Mouse (Mus musculus) MEL (cell line): ENCODE measurements at regions not wholly inside any gene's neighbourhood (a gene's known extent, or its start where the extent isn't known, plus 50 kb on each side); places are given as distances from the start of the nearest gene placed in this dataset.
"Not testable (repeated sequence)": the region's sequence is repeated elsewhere in the genome, so short reads cannot be mapped to it uniquely, and the experiment has no call there.

Experiments
- DNase-seq: peaks from one replicate; pipeline ENCODE4 v3.0.0; 2011; ENCODE audit warnings: low read depth, low spot score
- H3K27ac ChIP-seq: 2 replicates; pipeline ENCODE4 v1.5.1; 2012; ENCODE audit warnings: low read depth, mild to moderate bottlenecking, control low read depth, low read length, moderate library complexity; ENCODE audit not compliant: control insufficient read depth
- H3K27me3 ChIP-seq, 2 experiments: fragments of 150-350 bp in 1 of 2; sonication (generic) in 1 of 2; 2 replicates each; pipeline ENCODE4 v1.6.1; 2012; ENCODE audit warnings: low read length in 2 of 2, mild to moderate bottlenecking in 2 of 2, improper control_type of control experiment in 1 of 2, moderate library complexity in 1 of 2; ENCODE audit not compliant: insufficient read depth in 2 of 2, control insufficient read depth in 1 of 2
- H3K36me3 ChIP-seq, 2 experiments: 2 replicates each; pipeline ENCODE4 v1.6.1; 2012 to 2014; ENCODE audit warnings: low read length in 2 of 2, improper control_type of control experiment in 1 of 2, inconsistent platforms in 1 of 2, mild to moderate bottlenecking in 1 of 2; ENCODE audit not compliant: insufficient read depth in 2 of 2, control insufficient read depth in 1 of 2
- H3K4me1 ChIP-seq, 2 experiments: fragments of 150-350 bp in 1 of 2; sonication (generic) in 1 of 2; 2 replicates each; pipeline ENCODE4 v1.6.1; 2012; ENCODE audit warnings: low read length in 2 of 2, improper control_type of control experiment in 1 of 2, mild to moderate bottlenecking in 1 of 2; ENCODE audit not compliant: insufficient read depth in 2 of 2, control insufficient read depth in 1 of 2
- H3K4me3 ChIP-seq, 2 experiments: fragments of 150-350 bp in 1 of 2; sonication (generic) in 1 of 2; 2 replicates each; pipeline ENCODE4 v1.5.1; 2012; ENCODE audit warnings: low read depth in 2 of 2, low read length in 2 of 2, mild to moderate bottlenecking in 2 of 2, moderate library complexity in 2 of 2, control low read depth in 1 of 2, improper control_type of control experiment in 1 of 2; ENCODE audit not compliant: control insufficient read depth in 1 of 2, insufficient read depth in 1 of 2
- H3K79me2 ChIP-seq: 2 replicates; pipeline ENCODE4 v1.6.1; 2012; ENCODE audit warnings: mild to moderate bottlenecking, low read length, moderate library complexity; ENCODE audit not compliant: control insufficient read depth, poor library complexity, insufficient read depth
- H3K9ac ChIP-seq: 2 replicates; pipeline ENCODE4 v1.6.1; 2012; ENCODE audit warnings: low read depth, mild to moderate bottlenecking, control low read depth, low read length, moderate library complexity; ENCODE audit not compliant: control insufficient read depth, poor library complexity, severe bottlenecking
- H3K9me3 ChIP-seq: fragments of 150-350 bp; sonication (generic); replicated peaks from 2 replicates; pipeline ENCODE4 v1.6.1; 2012; ENCODE audit warnings: mild to moderate bottlenecking, low read length, improper control_type of control experiment, moderate library complexity; ENCODE audit not compliant: insufficient read depth
- CTCF ChIP-seq, 3 experiments: IDR thresholded peaks in 2 of 3; conservative IDR thresholded peaks in 1 of 3; 2 replicates each; pipeline ENCODE4 v1.5.1; 2011 to 2012; ENCODE audit warnings: low read length in 3 of 3, low read depth in 2 of 3, mild to moderate bottlenecking in 2 of 3, improper control_type of control experiment in 1 of 3, inconsistent platforms in 1 of 3, mixed read lengths in 1 of 3, moderate library complexity in 1 of 3; ENCODE audit not compliant: control insufficient read depth in 1 of 3, insufficient read depth in 1 of 3, poor library complexity in 1 of 3, severe bottlenecking in 1 of 3
- GABPA ChIP-seq: IDR thresholded peaks from 2 replicates; pipeline ENCODE4 v1.6.1; 2012; ENCODE audit warnings: low read depth, mild to moderate bottlenecking, inconsistent platforms, low read length, improper control_type of control experiment, moderate library complexity
- GATA1 ChIP-seq: IDR thresholded peaks from 2 replicates; pipeline ENCODE4 v1.6.1; 2011; ENCODE audit warnings: low read depth, low read length, improper control_type of control experiment
- JUND ChIP-seq: IDR thresholded peaks from 2 replicates; pipeline ENCODE4 v1.6.1; 2011; ENCODE audit warnings: low read depth, mild to moderate bottlenecking, improper control_type of control experiment, low read length
- KAT2A ChIP-seq: conservative IDR thresholded peaks from 2 replicates; pipeline ENCODE4 v1.6.1; 2012; ENCODE audit warnings: low read depth, low read length, improper control_type of control experiment, inconsistent platforms
- MAX ChIP-seq: IDR thresholded peaks from 2 replicates; pipeline ENCODE4 v1.6.1; 2011; ENCODE audit warnings: low read length, improper control_type of control experiment
- MAZ ChIP-seq: IDR thresholded peaks from 2 replicates; pipeline ENCODE4 v1.6.1; 2012; ENCODE audit warnings: low read depth, mild to moderate bottlenecking, inconsistent platforms, low read length, improper control_type of control experiment
- MXI1 ChIP-seq: IDR thresholded peaks from 2 replicates; pipeline ENCODE4 v1.6.1; 2011; ENCODE audit warnings: mild to moderate bottlenecking, low read depth, low read length, improper control_type of control experiment
- MYC ChIP-seq: IDR thresholded peaks from 2 replicates; pipeline ENCODE4 v1.6.1; 2011; ENCODE audit warnings: low read depth, mild to moderate bottlenecking, low read length, improper control_type of control experiment, moderate library complexity
- NRF1 ChIP-seq: IDR thresholded peaks from 2 replicates; pipeline ENCODE4 v1.6.1; 2014; ENCODE audit warnings: low read depth, mild to moderate bottlenecking, inconsistent platforms, low read length, improper control_type of control experiment, moderate library complexity; ENCODE audit not compliant: poor library complexity, insufficient read depth, severe bottlenecking
- RCOR1 ChIP-seq: IDR thresholded peaks from 2 replicates; pipeline ENCODE4 v1.6.1; 2012; ENCODE audit warnings: low read depth, mild to moderate bottlenecking, inconsistent platforms, low read length, improper control_type of control experiment
- TBP ChIP-seq: IDR thresholded peaks from 2 replicates; pipeline ENCODE4 v1.8.0; 2011; ENCODE audit warnings: low read depth, low read length, improper control_type of control experiment
- ZKSCAN1 ChIP-seq: IDR thresholded peaks from 2 replicates; pipeline ENCODE4 v1.6.1; 2012; ENCODE audit warnings: low read depth, mild to moderate bottlenecking, inconsistent platforms, low read length, improper control_type of control experiment, moderate library complexity
- ZMIZ1 ChIP-seq: IDR thresholded peaks from 2 replicates; pipeline ENCODE4 v1.6.1; 2012; ENCODE audit warnings: low read depth, mild to moderate bottlenecking, inconsistent platforms, low read length, improper control_type of control experiment, moderate library complexity

GRCm38 (mm10) chr6:37703946-37704345, 166.7 kb upstream of the Trim24 start:
- Histone ChIP-seq H3K4me1 (no peaks in the 10 kb centered on the region), H3K27me3 (no peaks in the 10 kb centered on the region), H3K9ac (no peak overlapping the region), H3K79me2 (no peaks in the 10 kb centered on the region), H3K4me3 (no peak overlapping the region), H3K36me3 (no peaks in the 10 kb centered on the region), H3K9me3 (no peaks in the 10 kb centered on the region), H3K27ac (no peak overlapping the region)
- DNase-seq = no peak
- TF ChIP-seq MYC (no peak), CTCF (IDR thresholded peaks at IDR 0.05 in 2 of 3, conservative IDR thresholded peaks at IDR 0.05 in 1 of 3; ENCODE audit: control insufficient read depth in 1 of 3, insufficient read depth in 1 of 3, low read depth in 2 of 3, low read length in 3 of 3, poor library complexity in 1 of 3, severe bottlenecking in 1 of 3) (no peak), ZMIZ1 (no peak), RCOR1 (no peak), KAT2A (no peak), ZKSCAN1 (no peak)

GRCm38 (mm10) chr6:37705733-37706145, 164.9 kb upstream of the Trim24 start:
- Histone ChIP-seq H3K9ac (no peak overlapping the region), H3K79me2 (no peaks in the 10 kb centered on the region), H3K4me1 (no peaks in the 10 kb centered on the region), H3K27ac (no peak overlapping the region), H3K9me3 (no peaks in the 10 kb centered on the region), H3K36me3 (no peaks in the 10 kb centered on the region), H3K4me3 (no peak overlapping the region), H3K27me3 (no peaks in the 10 kb centered on the region)
- DNase-seq = no peak
- TF ChIP-seq MAX (no peak), MAZ (no peak), TBP (no peak), ZMIZ1 (no peak), NRF1 (no peak), GABPA (no peak), JUND (no peak), GATA1 (no peak), MXI1 (no peak)

GRCm38 (mm10) chr6:37707671-37708070, 162.9 kb upstream of the Trim24 start:
- not testable (repeated sequence) for H3K36me3 ChIP-seq, H3K27ac ChIP-seq, H3K9me3 ChIP-seq, H3K4me1 ChIP-seq, DNase-seq, H3K27me3 ChIP-seq, H3K9ac ChIP-seq, H3K4me3 ChIP-seq, H3K79me2 ChIP-seq
